Mouse (Mus musculus) brown adipose tissue, adult 24 weeks (tissue): ENCODE data around the gene Kcnk10. TPM values are rescaled to one million over a fixed set of nuclear protein-coding genes. Genes with fewer than 3 reads are reported as not detected.

ENCODE experiments used
- H3K27ac ChIP-seq: fragments of 200-500 bp; replicated peaks from 2 replicates; pipeline ENCODE4 v1.5.1; 2012; ENCODE audit warnings: low read depth, mild to moderate bottlenecking, low read length
- H3K4me1 ChIP-seq: fragments of 200-500 bp; 2 replicates; pipeline ENCODE4 v1.6.1; 2012; ENCODE audit warnings: low read length, mixed read lengths; ENCODE audit not compliant: control insufficient read depth, insufficient read depth, insufficient read length
- H3K4me3 ChIP-seq: fragments of 200-500 bp; 2 replicates; pipeline ENCODE4 v1.5.1; 2012; ENCODE audit warnings: low read depth, mild to moderate bottlenecking, low read length, moderate library complexity; ENCODE audit not compliant: insufficient read depth
- polyA plus RNA-seq: library from polyadenylated mRNA; stranded (reverse); fragments of >200 nt; gene quantifications from 2 replicates; pipeline ENCODE4 v1.2.4, GENCODE M21; 2012; ENCODE audit not compliant: missing spikeins, insufficient read depth, insufficient read length

The Kcnk10 gene
- polyA plus RNA-seq, 1 experiment, result not detected

GRCm38 (mm10) chr12:98430683-98431082, 147.4 kb downstream of the Kcnk10 start:
- Histone ChIP-seq H3K27ac (no peak overlapping the region), H3K4me3 (no peak overlapping the region), H3K4me1 (no peaks in the 10 kb centered on the region)

- H3K4me3 ChIP-seq, result no peak overlapping the region
- H3K4me1 ChIP-seq, result no peaks in the 10 kb centered on the region
- H3K27ac ChIP-seq, result no peak overlapping the region
These were observed 156.8 kb downstream of the Kcnk10 start for GRCm38 (mm10) chr12:98421340-98421739.

GRCm38 (mm10) chr12:98419849-98420248, 158.3 kb downstream of the Kcnk10 start:
- Histone ChIP-seq H3K27ac (no peak overlapping the region), H3K4me1 (no peaks in the 10 kb centered on the region), H3K4me3 (no peak overlapping the region)

GRCm38 (mm10) chr12:98409580-98409979, 168.5 kb downstream of the Kcnk10 start:
- no peak overlapping the region for H3K27ac ChIP-seq
- H3K4me1 ChIP-seq, result no peaks in the 10 kb centered on the region
- H3K4me3 ChIP-seq, result no peak overlapping the region

GRCm38 (mm10) chr12:98406598-98406997, 171.5 kb downstream of the Kcnk10 start:
- Histone ChIP-seq H3K27ac (no peak overlapping the region), H3K4me1 (no peaks in the 10 kb centered on the region), H3K4me3 (no peak overlapping the region)

- Histone ChIP-seq H3K4me3 (no peak overlapping the region), H3K27ac (no peak overlapping the region), H3K4me1 (no peaks in the 10 kb centered on the region)
These were observed 172.0 kb downstream of the Kcnk10 start for GRCm38 (mm10) chr12:98406076-98406475.

GRCm38 (mm10) chr12:98396586-98396985, 181.5 kb downstream of the Kcnk10 start:
- Histone ChIP-seq H3K27ac (no peak overlapping the region), H3K4me1 (no peaks in the 10 kb centered on the region), H3K4me3 (no peak overlapping the region)

GRCm38 (mm10) chr12:98394115-98394514, 184.0 kb downstream of the Kcnk10 start:
- no peak overlapping the region for H3K27ac ChIP-seq

GRCm38 (mm10) chr12:98391347-98391746, 186.8 kb downstream of the Kcnk10 start:
- no peaks in the 10 kb centered on the region for H3K4me1 ChIP-seq
- H3K27ac ChIP-seq, result no peak overlapping the region
- H3K4me3 ChIP-seq, result no peak overlapping the region

More at GRCm38 (mm10) chr12:98394115-98394514, 184.0 kb downstream of the Kcnk10 start:
- Histone ChIP-seq H3K4me3 (no peak overlapping the region), H3K4me1 (no peaks in the 10 kb centered on the region)

- no peaks in the 10 kb centered on the region for H3K4me1 ChIP-seq
- H3K27ac ChIP-seq, result no peak overlapping the region
- H3K4me3 ChIP-seq, result no peak overlapping the region
These were observed 188.5 kb downstream of the Kcnk10 start for GRCm38 (mm10) chr12:98389618-98390017.

Other genes with a start within 250 kb of the Kcnk10 start
- 3.1 and 3.2 TPM in 2 replicates for gene Spata7, start 49.8 kb upstream of the Kcnk10 start, polyA plus RNA-seq
- 7.5 and 8.6 TPM in 2 replicates for gene Ptpn21, start 159.1 kb upstream of the Kcnk10 start, polyA plus RNA-seq
- gene Zc3h14, start 168.7 kb upstream of the Kcnk10 start, polyA plus RNA-seq, result 70.6 and 77.7 TPM in 2 replicates